Mouse (Mus musculus): ENCODE measurements around the gene Hck. TPM values are rescaled to one million over a fixed set of nuclear protein-coding genes. Genes with fewer than 3 reads are reported as not detected.
A peak's percentile ranks its signal among the peaks of the same experiment; 100 is the strongest.

Gene Hck
- total and polyA plus RNA-seq, 2 experiments from 2014 or later, result 1.7 to 6.4 TPM

DNA sequence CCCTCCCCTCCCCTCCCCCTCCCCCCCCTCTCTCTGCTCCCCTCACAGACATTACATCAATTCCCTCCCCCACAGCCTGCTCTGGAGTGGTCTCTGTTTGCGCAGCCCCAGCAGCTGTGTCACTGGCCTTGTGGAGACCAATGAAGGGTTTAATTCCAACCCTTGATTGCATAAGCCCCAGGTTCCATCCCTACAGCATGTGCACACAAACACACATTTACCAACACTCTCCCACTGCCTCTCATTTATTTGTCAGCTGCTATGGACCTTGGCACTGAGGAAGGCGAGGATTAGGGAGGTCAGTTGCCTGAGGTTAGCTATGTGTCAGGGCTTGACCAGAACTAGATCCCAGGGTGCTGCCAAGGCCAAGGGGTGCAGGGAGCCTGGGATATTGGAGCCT is 32.3 kb upstream of the Hck start:
- H3K4me1 ChIP-seq (ENCODE audit: control insufficient read depth, insufficient read depth), result no peaks in the 10 kb centered on the region
- peaks cover 32% of the 10 kb centered on the region for H3K27me3 ChIP-seq (ENCODE audit: control insufficient read depth, insufficient read depth, low read length)
- no peaks in the 10 kb centered on the region for H3K9me3 ChIP-seq (replicated peaks; ENCODE audit: control insufficient read depth, low read length)
- DNase-seq (ENCODE audit: low spot score) (no peak), ATAC-seq (ENCODE audit: insufficient read depth, low read depth) (no peak)
- H3K27ac ChIP-seq (ENCODE audit: low read depth), result no peak overlapping the region
- H3K4me2 ChIP-seq (ENCODE audit: low read depth, low read length), result no peak overlapping the region
- TF ChIP-seq EP300 (IDR thresholded peaks at IDR 0.05; ENCODE audit: low read depth) (no peak), CTCF (IDR thresholded peaks at IDR 0.05; ENCODE audit: low read depth) (no peak)
- H3K36me3 ChIP-seq (replicated peaks; ENCODE audit: control insufficient read depth, insufficient read depth, low read length), result no peaks in the 10 kb centered on the region
- no peak overlapping the region for H3K4me3 ChIP-seq (ENCODE audit: low read depth, low read length)
- WGBS, result 62% methylated on average over 2 of the region's 2 CpGs
- no peak overlapping the region for H3K9ac ChIP-seq (replicated peaks; ENCODE audit: low read depth, low read length)

- no peak overlapping the region for H3K4me2 ChIP-seq (ENCODE audit: low read depth, low read length)
- no peak overlapping the region for H3K4me3 ChIP-seq (ENCODE audit: low read depth, low read length)
- H3K9me3 ChIP-seq (replicated peaks; ENCODE audit: control insufficient read depth, low read length), result no peaks in the 10 kb centered on the region
- 34% methylated on average over 32 of the region's 32 CpGs for WGBS
- H3K27me3 ChIP-seq (ENCODE audit: control insufficient read depth, insufficient read depth, low read length), result no peaks in the 10 kb centered on the region
- H3K4me1 ChIP-seq (ENCODE audit: control insufficient read depth, insufficient read depth), result no peaks in the 10 kb centered on the region
- H3K27ac ChIP-seq (ENCODE audit: low read depth), result no peak overlapping the region
- H3K9ac ChIP-seq (replicated peaks; ENCODE audit: low read depth, low read length), result no peak overlapping the region
- H3K36me3 ChIP-seq (replicated peaks; ENCODE audit: control insufficient read depth, insufficient read depth, low read length), result no peaks in the 10 kb centered on the region
- no peak for ATAC-seq (ENCODE audit: insufficient read depth, low read depth)
- peak; percentile 80 for DNase-seq (ENCODE audit: low spot score)
- TF ChIP-seq EP300 (IDR thresholded peaks at IDR 0.05; ENCODE audit: low read depth), result no peak
- TF ChIP-seq CTCF (IDR thresholded peaks at IDR 0.05; ENCODE audit: low read depth), result peak; percentile 98
Observed at GRCm38 (mm10) chr2:153080841-153081523, 27.3 kb upstream of the Hck start.

DNA sequence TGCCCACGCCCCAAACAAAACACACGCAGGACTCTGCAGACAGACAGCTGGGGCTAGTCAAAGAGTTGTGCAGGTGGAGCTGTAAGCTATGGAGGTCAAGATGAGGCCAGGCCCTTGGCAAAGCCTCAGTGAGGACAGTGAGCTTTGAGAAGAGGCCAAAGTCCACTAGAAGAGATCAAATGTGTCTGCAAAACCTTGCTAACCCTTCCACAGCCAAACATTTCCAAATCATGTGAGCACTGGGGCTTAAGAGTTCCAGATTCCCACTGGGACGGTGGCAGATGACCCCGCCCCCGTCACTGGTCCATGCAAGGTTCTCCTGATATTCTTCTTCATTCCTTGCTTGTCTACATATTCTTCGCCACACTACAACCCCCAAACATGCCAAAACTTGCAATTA is 26.4 kb upstream of the Hck start:
- Histone ChIP-seq H3K9me3 (replicated peaks; ENCODE audit: control insufficient read depth, low read length) (no peaks in the 10 kb centered on the region), H3K4me2 (ENCODE audit: low read depth, low read length) (no peak overlapping the region), H3K9ac (replicated peaks; ENCODE audit: low read depth, low read length) (no peak overlapping the region), H3K27ac (ENCODE audit: low read depth) (no peak overlapping the region), H3K36me3 (replicated peaks; ENCODE audit: control insufficient read depth, insufficient read depth, low read length) (no peaks in the 10 kb centered on the region), H3K4me1 (ENCODE audit: control insufficient read depth, insufficient read depth) (no peaks in the 10 kb centered on the region), H3K4me3 (ENCODE audit: low read depth, low read length) (no peak overlapping the region), H3K27me3 (ENCODE audit: control insufficient read depth, insufficient read depth, low read length) (no peaks in the 10 kb centered on the region)
- no peak for ATAC-seq (ENCODE audit: insufficient read depth, low read depth)
- no peak for TF ChIP-seq EP300 (IDR thresholded peaks at IDR 0.05; ENCODE audit: low read depth)
- TF ChIP-seq CTCF (IDR thresholded peaks at IDR 0.05; ENCODE audit: low read depth), result no peak
- WGBS, result 76% methylated on average over 6 of the region's 6 CpGs
- no peak for DNase-seq (ENCODE audit: low spot score)

DNA sequence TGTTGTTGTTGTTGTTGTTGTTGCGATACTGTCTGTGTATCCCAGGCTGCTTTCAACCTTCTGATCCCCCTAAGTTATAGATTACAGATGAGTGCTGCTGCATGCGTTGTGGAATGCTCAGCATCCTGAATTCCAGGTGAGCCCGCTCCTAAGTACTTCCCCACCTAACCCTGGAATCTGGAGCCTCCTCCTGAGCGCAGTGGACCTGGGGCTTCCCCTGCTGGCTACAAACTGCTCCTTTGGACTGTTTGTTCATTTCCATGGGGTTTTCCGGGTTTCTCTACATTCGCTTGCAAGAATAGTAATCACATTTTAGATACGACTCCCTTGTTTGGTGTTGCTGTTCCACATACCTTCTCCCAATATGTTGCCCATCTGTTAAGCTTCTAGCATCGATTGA is 25.0 kb upstream of the Hck start:
- Histone ChIP-seq H3K9ac (replicated peaks; ENCODE audit: low read depth, low read length) (no peak overlapping the region), H3K36me3 (replicated peaks; ENCODE audit: control insufficient read depth, insufficient read depth, low read length) (no peaks in the 10 kb centered on the region), H3K4me3 (ENCODE audit: low read depth, low read length) (no peak overlapping the region), H3K27me3 (ENCODE audit: control insufficient read depth, insufficient read depth, low read length) (no peaks in the 10 kb centered on the region), H3K27ac (ENCODE audit: low read depth) (no peak overlapping the region), H3K9me3 (replicated peaks; ENCODE audit: control insufficient read depth, low read length) (no peaks in the 10 kb centered on the region), H3K4me1 (ENCODE audit: control insufficient read depth, insufficient read depth) (no peaks in the 10 kb centered on the region), H3K4me2 (ENCODE audit: low read depth, low read length) (no peak overlapping the region)
- TF ChIP-seq EP300 (IDR thresholded peaks at IDR 0.05; ENCODE audit: low read depth) (no peak), CTCF (IDR thresholded peaks at IDR 0.05; ENCODE audit: low read depth) (no peak)
- ATAC-seq (ENCODE audit: insufficient read depth, low read depth) (no peak), DNase-seq (ENCODE audit: low spot score) (no peak)
- 72% methylated on average over 8 of the region's 8 CpGs for WGBS

GRCm38 (mm10) chr2:153083824-153084223 is 24.4 kb upstream of the Hck start:
- Histone ChIP-seq H3K4me3 (ENCODE audit: low read depth, low read length) (no peak overlapping the region), H3K27ac (ENCODE audit: low read depth) (peak overlapping the region; percentile 38; the same call in 1 of the 2 replicates), H3K9me3 (replicated peaks; ENCODE audit: control insufficient read depth, low read length) (no peaks in the 10 kb centered on the region), H3K4me2 (ENCODE audit: low read depth, low read length) (no peak overlapping the region), H3K9ac (replicated peaks; ENCODE audit: low read depth, low read length) (no peak overlapping the region), H3K4me1 (ENCODE audit: control insufficient read depth, insufficient read depth) (no peaks in the 10 kb centered on the region), H3K36me3 (replicated peaks; ENCODE audit: control insufficient read depth, insufficient read depth, low read length) (no peaks in the 10 kb centered on the region), H3K27me3 (ENCODE audit: control insufficient read depth, insufficient read depth, low read length) (no peaks in the 10 kb centered on the region)
- DNase-seq (ENCODE audit: low spot score) (no peak), ATAC-seq (ENCODE audit: insufficient read depth, low read depth) (no peak)
- 71% methylated on average over 4 of the region's 4 CpGs for WGBS
- TF ChIP-seq CTCF (IDR thresholded peaks at IDR 0.05; ENCODE audit: low read depth), result no peak
- no peak for TF ChIP-seq EP300 (IDR thresholded peaks at IDR 0.05; ENCODE audit: low read depth)
